Mouse (Mus musculus): ENCODE measurements around the gene Cacna1i. TPM values are rescaled to one million over a fixed set of nuclear protein-coding genes. Genes with fewer than 3 reads are reported as not detected.

Gene Cacna1i
- total RNA-seq (2023) = under 1 TPM; 0.04 to 0.11 TPM

GRCm38 (mm10) chr15:80286851-80287415, at the start of gene Cacna1i:
Gene Cacna1i, plus strand, starts transcription at chr15:80287238.

GRCm38 (mm10) chr15:80254847-80255645, 32.0 kb upstream of the Cacna1i start, which contains the start of gene Atf4:
Gene Atf4, plus strand, starts transcription at chr15:80255184.

GRCm38 (mm10) chr15:80263610-80264575, 23.1 kb upstream of the Cacna1i start, which contains the start of gene Rps19bp1:
Gene Rps19bp1, minus strand, starts transcription at chr15:80264315.

Other genes with a start within 250 kb of the Cacna1i start
- 1 to 10 TPM; 3.3 to 6.0 TPM for gene Syngr1, start 195.9 kb upstream of the Cacna1i start, total RNA-seq (2023)
- gene Rpl3, start 195.4 kb upstream of the Cacna1i start, total RNA-seq (2023) = 100 to 1,000 TPM; 346 to 361 TPM
- gene Tab1, start 154.1 kb upstream of the Cacna1i start, total RNA-seq (2023) = 10 to 100 TPM; 19.7 to 25.3 TPM
- gene Mgat3, start 113.5 kb upstream of the Cacna1i start, total RNA-seq (2023) = not detected
- 10 to 100 TPM; 25.0 to 29.7 TPM for gene Mief1, start 53.2 kb upstream of the Cacna1i start, total RNA-seq (2023)
- gene AC140267.1, start 51.4 kb upstream of the Cacna1i start, total RNA-seq (2023) = not detected
- 100 to 1,000 TPM; 332 to 362 TPM for gene Atf4, start 32.1 kb upstream of the Cacna1i start, total RNA-seq (2023)
- 10 to 100 TPM; 11.6 to 12.7 TPM for gene Rps19bp1, start 22.9 kb upstream of the Cacna1i start, total RNA-seq (2023)